19 mouse cellular contexts compared by ENCODE assay signal in genomic region chr9:83051666-83052065, GRCm38 (mm10).
"Had no signal": no experiment of that assay in that cellular context is flagged by ENCODE, and none has a peak within 500 bp of the region (broad histone marks: within the 10 kb centered on the region; RNA-seq: fewer than 3 reads in every experiment).

No protein-coding gene starts in this region.

- H3K4me3 ChIP-seq: heart, embryonic 10.5 days; heart, embryonic 12.5 days; hindbrain, embryonic 13.5 days; hindbrain, embryonic 15.5 days; limb, embryonic 13.5 days; limb, embryonic 15.5 days; liver, embryonic 13.5 days; liver, embryonic 15.5 days had no signal

- H3K27me3 ChIP-seq: heart, embryonic 12.5 days; hindbrain, embryonic 13.5 days; hindbrain, embryonic 15.5 days; limb, embryonic 13.5 days; limb, embryonic 15.5 days; liver, embryonic 13.5 days; liver, embryonic 15.5 days had no signal

- H3K4me1 ChIP-seq: heart, embryonic 12.5 days; hindbrain, embryonic 13.5 days; hindbrain, embryonic 15.5 days; liver, embryonic 13.5 days; liver, embryonic 15.5 days had no signal

- H3K9me3 ChIP-seq: heart, embryonic 10.5 days; heart, embryonic 12.5 days; hindbrain, embryonic 13.5 days; hindbrain, embryonic 15.5 days; limb, embryonic 13.5 days; limb, embryonic 15.5 days; liver, embryonic 13.5 days; liver, embryonic 15.5 days had no signal

- DNase-seq: gastrocnemius, postnatal 14 days; gastrocnemius, postnatal 36 days; heart, adult 18-20 months; heart, postnatal 14 days; heart, postnatal 36 days; kidney, adult 11 months; kidney, adult 2 months; kidney, postnatal 10 days; kidney, postnatal 25 days; left cerebral cortex, postnatal 4 days; liver, embryonic 13.5 days; liver, postnatal 0 days had no signal

- H3K36me3 ChIP-seq: heart, embryonic 10.5 days; heart, embryonic 12.5 days; hindbrain, embryonic 13.5 days; hindbrain, embryonic 15.5 days; limb, embryonic 13.5 days; limb, embryonic 15.5 days; liver, embryonic 13.5 days; liver, embryonic 15.5 days had no signal
